Mouse (Mus musculus): Measurements from ENCODE around the gene Pfkl.
"Not testable (repeated sequence)": the region's sequence is repeated elsewhere in the genome, so short reads cannot be mapped to it uniquely, and the experiment has no call there.

Pfkl gene

DNA sequence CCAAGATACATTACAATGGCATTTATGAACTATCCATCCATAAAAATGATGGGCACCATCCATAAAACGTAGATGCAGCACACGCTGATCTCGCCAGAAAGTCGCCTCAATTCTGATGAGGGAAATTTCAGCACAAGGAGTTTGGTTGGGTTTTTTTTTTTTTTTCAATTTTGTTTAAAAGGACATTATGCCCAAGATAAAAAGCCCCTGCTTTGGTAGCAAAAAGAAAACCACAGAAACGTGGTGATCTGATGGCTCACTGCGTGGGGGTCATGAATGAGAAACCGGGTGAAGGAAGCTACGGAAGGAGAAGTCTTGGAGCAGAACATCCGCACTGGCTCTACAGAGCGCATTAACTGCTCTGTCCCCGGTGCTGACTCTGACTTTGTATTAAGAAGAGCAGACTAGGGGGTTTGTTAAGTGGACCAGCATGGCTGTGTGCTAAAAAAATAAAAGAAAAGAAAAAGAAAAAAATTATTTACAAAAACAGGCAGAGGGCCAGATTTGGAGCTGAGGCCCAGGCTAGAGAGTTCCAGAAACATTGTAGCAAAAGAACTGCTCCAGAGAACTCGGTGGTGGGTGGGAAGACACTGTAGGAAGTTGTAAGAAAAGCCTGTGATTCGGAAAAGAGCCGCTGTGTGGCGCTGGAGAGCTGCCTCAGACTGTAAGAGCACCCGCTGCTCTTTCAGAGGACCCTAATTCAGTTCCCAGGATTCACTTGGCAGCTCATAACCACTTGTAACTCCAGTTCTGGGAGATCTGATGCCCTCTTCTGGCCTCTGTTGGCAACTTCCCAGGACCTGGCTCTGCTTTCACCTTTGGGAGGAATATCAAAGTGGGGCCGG lies 38.0 kb downstream of the Pfkl start:
- no peak for DNase-seq (ENCODE audit: low spot score)

DNA sequence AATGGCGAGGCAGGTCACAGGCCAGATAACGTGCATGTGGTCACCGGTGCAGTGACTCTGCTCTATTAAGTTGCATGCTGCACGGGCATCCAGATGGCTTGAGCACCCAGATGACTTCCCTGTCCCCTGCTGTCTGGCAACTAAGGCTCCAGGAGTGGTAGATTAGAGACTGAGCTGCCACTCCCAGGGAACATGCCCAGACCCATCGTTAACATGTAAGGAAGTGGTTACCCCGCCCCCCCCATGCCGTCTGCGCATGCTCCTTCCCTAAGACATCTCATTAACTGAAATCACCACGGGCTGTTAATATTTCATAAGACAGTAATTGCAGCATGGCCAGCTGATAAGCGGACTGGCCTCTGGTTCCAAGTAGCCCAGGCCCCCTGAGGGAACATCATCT lies 38.7 kb downstream of the Pfkl start:
- no peak for DNase-seq (ENCODE audit: low spot score)

DNA sequence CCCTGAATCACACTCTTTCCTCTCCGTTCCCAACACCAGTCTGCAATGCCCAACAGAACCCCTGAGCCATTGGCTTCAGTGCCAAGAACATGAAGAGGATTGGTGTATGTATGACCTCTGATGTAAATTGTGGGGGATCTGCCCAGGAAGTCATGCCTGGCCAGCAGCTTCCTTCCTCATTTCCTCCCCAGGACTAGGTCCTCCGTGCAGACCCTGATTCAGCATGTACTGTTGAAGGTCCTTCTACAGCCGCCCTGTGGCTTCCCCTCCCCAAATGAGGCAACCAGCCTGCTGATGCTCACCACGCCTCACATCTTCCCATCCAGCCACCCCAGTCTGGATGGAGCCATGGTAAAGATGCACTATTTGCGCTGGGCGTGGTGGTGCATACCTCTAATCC lies 39.4 kb downstream of the Pfkl start, which contains the start of gene Trpm2:
Gene Trpm2 (minus strand): TSS at position 83 of the 400 bp plus-strand sequence.
- no peak for DNase-seq (ENCODE audit: low spot score)

DNA sequence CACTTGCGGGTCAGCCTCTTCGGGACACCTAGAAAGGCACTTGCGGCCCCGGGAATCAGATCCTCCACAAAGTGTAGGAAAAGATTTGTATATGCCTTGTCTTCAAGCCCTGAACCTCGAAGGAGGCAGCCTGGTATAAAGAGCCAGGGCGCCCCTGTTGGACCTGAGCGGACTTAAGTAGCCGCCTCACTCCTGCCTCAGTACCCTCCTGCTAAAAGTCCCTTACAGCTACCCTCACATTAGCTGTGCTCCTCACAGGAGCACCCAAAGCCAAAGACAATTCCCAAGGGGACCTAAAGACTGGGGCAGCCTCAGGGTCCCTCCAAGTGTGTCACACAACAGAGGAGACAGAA lies 39.9 kb downstream of the Pfkl start:
- DNase-seq (ENCODE audit: low spot score) = no peak

DNA sequence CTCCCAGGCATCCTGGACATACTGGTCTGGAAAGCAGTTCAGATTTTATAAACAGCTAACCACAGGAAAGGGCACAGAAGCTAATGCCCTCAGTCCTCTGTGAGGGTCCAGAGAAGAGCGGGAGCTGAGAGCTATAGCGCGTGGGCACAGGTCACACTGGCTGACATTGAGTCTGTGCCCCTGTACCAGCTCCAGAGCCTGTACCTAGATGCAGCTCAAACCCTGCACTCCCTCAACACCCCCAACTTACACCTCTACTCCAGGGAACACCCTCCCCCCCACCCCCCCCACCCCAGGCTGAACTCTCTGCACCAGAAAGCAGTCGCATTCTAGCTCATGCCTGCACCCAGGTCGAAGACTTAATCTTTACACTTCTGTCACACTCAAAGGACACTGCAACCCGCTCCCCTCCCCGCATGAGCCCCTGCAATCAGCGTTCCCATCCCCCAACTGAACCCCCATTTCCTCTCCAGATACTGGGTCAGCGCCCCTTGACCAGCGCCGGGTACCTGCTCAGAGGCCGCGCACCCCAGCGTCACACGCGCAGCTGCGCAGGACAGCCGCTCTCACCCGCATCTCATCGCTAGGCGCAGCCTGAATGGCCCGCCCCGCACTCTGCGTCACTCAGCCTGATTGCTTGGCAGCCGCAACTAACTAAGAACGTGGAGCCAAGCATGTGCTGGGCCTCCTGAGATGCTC lies 40.5 kb downstream of the Pfkl start:
- no peak for DNase-seq (ENCODE audit: low spot score)

DNA sequence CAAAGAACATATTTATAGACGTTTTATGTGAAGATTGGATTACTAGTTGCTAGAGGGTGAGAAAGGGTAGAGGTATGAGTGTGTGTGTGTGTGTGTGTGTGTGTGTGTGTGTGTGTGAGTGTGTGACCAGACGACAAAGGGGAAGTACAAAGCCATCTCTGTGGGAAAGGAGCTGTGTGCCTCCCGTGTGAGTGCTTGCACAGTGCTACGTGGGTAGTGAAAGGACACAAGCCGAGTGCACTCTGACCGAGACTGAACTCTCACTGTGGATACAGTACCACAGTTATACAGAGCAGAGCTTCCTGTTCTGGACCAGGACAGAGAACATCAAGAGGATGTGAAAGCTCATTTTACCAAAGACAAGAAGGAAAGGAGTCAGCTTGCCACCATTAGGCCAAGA lies 45.9 kb downstream of the Pfkl start:
- no peak for DNase-seq (ENCODE audit: low spot score)

DNA sequence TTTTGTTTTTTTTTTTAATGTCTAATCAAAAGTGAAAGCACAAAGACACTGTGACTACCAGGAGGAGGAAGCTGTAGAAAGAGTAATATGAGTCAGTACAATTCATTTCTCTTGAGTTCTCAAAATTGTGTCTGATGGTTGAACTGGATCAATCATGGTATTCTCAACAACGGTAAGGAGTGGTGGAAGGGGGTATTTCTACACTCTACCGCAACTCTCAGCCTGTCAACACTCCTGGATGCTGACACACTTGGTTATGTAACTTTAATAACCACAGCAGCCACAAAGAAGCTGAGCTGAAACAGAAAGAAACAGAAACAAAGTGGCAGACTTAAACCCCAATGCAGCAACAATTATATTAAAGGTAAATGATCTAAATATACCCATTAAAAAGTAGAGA lies 47.2 kb downstream of the Pfkl start:
- DNase-seq (ENCODE audit: low spot score) = no peak

DNA sequence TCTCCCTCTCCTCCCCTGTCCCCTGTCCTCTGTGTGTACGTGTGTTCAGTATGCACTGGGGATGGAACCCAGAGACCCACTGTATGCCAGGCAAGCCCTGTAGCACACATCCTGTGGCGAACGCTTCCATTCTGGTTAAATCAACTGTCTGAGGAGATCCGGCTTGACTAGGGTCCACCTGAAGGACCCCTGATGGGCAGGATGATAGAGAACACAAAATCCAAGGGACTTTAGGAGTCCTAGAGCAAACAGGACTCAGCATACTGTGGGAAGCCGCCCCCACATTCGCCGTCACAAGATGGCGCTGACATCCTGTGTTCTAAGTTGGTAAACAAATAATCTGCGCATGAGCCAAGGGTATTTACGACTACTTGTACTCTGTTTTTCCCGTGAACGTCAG lies 59.4 kb downstream of the Pfkl start:
- DNase-seq (ENCODE audit: low spot score) = not testable (repeated sequence)

DNA sequence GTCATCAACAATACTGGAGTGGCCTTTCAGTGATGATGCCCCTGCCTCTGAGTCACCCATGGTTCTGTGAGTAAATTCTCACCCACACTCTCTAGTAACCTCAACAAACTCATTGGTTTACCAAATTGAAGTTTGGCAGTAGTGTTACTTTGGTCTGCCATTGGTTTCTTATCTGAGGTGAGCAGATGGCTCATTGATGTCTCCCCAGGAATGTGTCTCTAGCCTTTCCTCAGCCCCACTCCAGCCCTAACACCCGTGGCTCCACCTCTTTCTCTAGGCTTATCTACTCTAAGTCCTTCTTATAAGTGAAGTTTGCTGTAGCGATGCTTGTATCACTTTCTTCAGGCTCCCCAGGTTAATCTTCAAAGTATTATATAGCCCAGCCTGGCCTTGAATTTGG lies 70.2 kb downstream of the Pfkl start:
- DNase-seq (ENCODE audit: low spot score) = no peak
